Mouse (Mus musculus) intestine, postnatal 0 days (tissue): ENCODE measurements around the gene Uri1. TPM values are rescaled to one million over a fixed set of nuclear protein-coding genes. Genes with fewer than 3 reads are reported as not detected.

Experiments used
- ATAC-seq: fragments of 200-750 bp; cut with Nextera tagmentation; 2 replicates; pipeline ENCODE4 v1.8.0; 2017; ENCODE audit warnings: mild to moderate bottlenecking, moderate TSS enrichment, moderate library complexity
- H3K27ac ChIP-seq: fragments of 300-500 bp; sonication (generic); 2 replicates; pipeline ENCODE4 v1.5.1; 2014; ENCODE audit warnings: mild to moderate bottlenecking, low read depth, low read length, moderate library complexity
- H3K27me3 ChIP-seq: fragments of 300-500 bp; sonication (generic); replicated peaks from 2 replicates; pipeline ENCODE4 v1.6.1; 2014; ENCODE audit warnings: low read length, mixed read lengths; ENCODE audit not compliant: control insufficient read depth, insufficient read depth
- H3K36me3 ChIP-seq: fragments of 300-500 bp; sonication (generic); 2 replicates; pipeline ENCODE4 v1.6.1; 2014; ENCODE audit warnings: mild to moderate bottlenecking, moderate library complexity; ENCODE audit not compliant: control insufficient read depth, insufficient read depth
- H3K4me1 ChIP-seq: fragments of 300-500 bp; sonication (generic); replicated peaks from 2 replicates; pipeline ENCODE4 v1.6.1; 2014; ENCODE audit warnings: antibody characterized with exemption, low read length, mixed read lengths; ENCODE audit not compliant: control insufficient read depth, insufficient read depth
- H3K4me2 ChIP-seq: fragments of 300-500 bp; sonication (generic); replicated peaks from 2 replicates; pipeline ENCODE4 v1.6.1; 2014; ENCODE audit warnings: low read depth, mild to moderate bottlenecking, moderate library complexity
- H3K4me3 ChIP-seq: fragments of 300-500 bp; sonication (generic); 2 replicates; pipeline ENCODE4 v1.5.1; 2014; ENCODE audit warnings: low read depth, low read length
- H3K9ac ChIP-seq: fragments of 300-500 bp; sonication (generic); 2 replicates; pipeline ENCODE4 v1.6.1; 2014; ENCODE audit warnings: mild to moderate bottlenecking, low read depth, low read length
- H3K9me3 ChIP-seq: fragments of 300-500 bp; sonication (generic); 2 replicates; pipeline ENCODE4 v1.6.1; 2016; ENCODE audit warnings: mixed run types; ENCODE audit not compliant: control insufficient read depth
- CTCF ChIP-seq: sonication (generic); IDR thresholded peaks from 2 replicates; pipeline ENCODE4 v1.5.1; 2016; ENCODE audit warnings: low read depth, mild to moderate bottlenecking, control low read depth, antibody characterized with exemption, moderate library complexity
- WGBS: fragments of 180-500 bp; shearing (Covaris S2); extraction: QIAGEN DNeasy Blood & Tissue Kit; methylation state at CpG from one replicate; pipeline ENCODE4 v1.1.7; 2014; 5-methylcytosine and 5-hydroxymethylcytosine counted together
- polyA plus RNA-seq: library from polyadenylated mRNA; unstranded; fragments of >200 nt; fragmentation: Nextera tagmentation; extraction: Ambion mirVana; gene quantifications from 2 replicates; pipeline ENCODE4 v1.2.1, GENCODE M21; 2015

The Uri1 gene
- polyA plus RNA-seq, 1 experiment from 2014 or later: 25.6 TPM

DNA sequence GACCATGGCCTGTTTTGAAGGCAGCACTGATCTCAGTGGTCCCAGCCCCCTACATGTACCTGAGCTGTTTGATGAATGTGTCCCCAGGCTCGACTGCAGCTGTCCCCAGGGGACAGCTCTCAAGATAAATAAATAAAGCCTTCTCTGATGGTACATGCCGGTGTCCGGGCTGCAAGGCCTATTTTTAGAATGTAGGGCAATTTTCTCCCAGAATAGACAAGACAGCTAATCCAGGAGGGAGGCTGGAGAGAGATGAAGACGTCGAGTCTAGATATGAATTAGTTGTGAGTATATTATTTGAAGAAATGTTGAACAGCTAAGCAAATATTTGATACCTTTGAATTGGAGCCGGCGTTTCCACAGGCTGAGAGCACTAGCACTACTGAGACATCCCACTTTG is 35.7 kb upstream of the Uri1 start:
- Histone ChIP-seq H3K36me3 (no peaks in the 10 kb centered on the region), H3K9me3 (no peaks in the 10 kb centered on the region), H3K27me3 (no peaks in the 10 kb centered on the region), H3K4me2 (no peak overlapping the region), H3K27ac (no peak overlapping the region), H3K9ac (no peak overlapping the region), H3K4me3 (no peak overlapping the region), H3K4me1 (no peaks in the 10 kb centered on the region)
- WGBS: 29% methylated on average over 7 of the region's 7 CpGs
- no peak for TF ChIP-seq CTCF
- no peak for ATAC-seq

DNA sequence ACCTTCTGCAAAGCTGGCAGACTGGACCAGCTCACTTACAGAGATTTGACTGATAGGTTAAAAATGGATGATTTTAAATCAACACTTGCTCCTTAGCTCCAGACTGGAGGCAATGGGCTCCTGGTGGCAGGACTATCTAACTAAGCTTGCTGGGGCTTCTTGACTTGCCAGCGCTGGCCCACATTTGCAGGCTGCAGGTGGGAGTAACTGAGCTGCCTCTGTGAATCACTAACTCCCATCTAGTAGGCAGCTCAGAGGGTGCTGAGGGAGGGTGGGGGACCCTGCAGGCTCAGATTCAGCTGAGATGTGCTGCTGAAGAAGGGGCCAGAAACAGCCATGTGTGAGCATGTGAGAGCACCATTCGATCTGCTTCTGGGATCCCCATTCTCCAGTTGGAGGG is 32.6 kb upstream of the Uri1 start:
- no peak for TF ChIP-seq CTCF

DNA sequence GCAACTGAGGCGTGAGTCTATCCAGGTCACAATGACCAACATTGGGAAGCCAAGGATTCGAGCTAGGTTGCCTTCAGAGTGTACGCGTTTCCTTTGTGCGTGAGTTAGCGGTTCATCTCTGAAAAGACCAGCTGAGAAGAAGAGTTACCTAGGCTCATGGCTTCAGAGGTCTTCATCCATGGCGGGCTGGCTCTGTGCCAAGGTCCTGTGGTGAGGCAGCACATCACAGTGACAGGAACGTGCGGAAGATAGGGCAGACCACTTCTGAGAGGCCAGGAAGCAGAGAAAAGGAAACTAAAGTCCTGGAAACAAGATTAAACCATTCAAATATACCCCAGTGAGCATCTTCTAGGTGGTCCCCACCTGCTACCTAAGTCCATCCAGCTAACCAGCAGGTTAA is 30.9 kb upstream of the Uri1 start:
- ATAC-seq: no peak
- no peaks in the 10 kb centered on the region for H3K9me3 ChIP-seq
- TF ChIP-seq CTCF: no peak
- H3K4me1 ChIP-seq: no peaks in the 10 kb centered on the region
- no peak overlapping the region for H3K4me3 ChIP-seq
- 86% methylated on average over 9 of the region's 9 CpGs for WGBS
- H3K27me3 ChIP-seq: no peaks in the 10 kb centered on the region
- no peak overlapping the region for H3K4me2 ChIP-seq
- H3K36me3 ChIP-seq: no peaks in the 10 kb centered on the region
- no peak overlapping the region for H3K9ac ChIP-seq
- no peak overlapping the region for H3K27ac ChIP-seq

More for the DNA sequence above, 32.6 kb upstream of the Uri1 start:
- H3K27me3 ChIP-seq: no peaks in the 10 kb centered on the region
- no peak for ATAC-seq
- no peaks in the 10 kb centered on the region for H3K36me3 ChIP-seq
- H3K9me3 ChIP-seq: no peaks in the 10 kb centered on the region
- H3K4me2 ChIP-seq: no peak overlapping the region
- no peak overlapping the region for H3K27ac ChIP-seq
- no peak overlapping the region for H3K4me3 ChIP-seq
- no peak overlapping the region for H3K9ac ChIP-seq
- 76% methylated on average over 2 of the region's 2 CpGs for WGBS
- H3K4me1 ChIP-seq: no peaks in the 10 kb centered on the region

DNA sequence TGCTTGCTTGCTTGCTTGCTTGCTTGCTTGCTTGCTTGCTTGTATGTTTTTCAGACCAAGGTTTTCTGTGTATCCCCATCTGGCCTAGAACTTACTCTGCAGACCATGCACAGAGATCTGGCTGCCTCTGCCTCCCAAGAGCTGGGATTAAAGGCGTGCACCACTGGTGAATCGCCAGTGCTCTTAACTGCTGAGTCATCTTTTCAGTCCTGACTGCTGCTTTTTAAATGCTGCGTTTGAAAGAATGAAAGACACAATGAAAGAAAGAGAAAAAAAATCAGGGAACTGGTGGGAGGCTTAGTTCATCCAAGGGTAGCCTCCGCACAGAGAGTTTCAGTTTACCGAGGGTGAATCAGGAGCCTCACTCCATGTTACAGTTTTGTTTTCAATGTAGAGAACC is 23.9 kb upstream of the Uri1 start:
- Histone ChIP-seq H3K9ac (no peak overlapping the region), H3K27ac (no peak overlapping the region), H3K4me2 (no peak overlapping the region), H3K9me3 (no peaks in the 10 kb centered on the region), H3K4me1 (no peaks in the 10 kb centered on the region), H3K27me3 (no peaks in the 10 kb centered on the region), H3K36me3 (no peaks in the 10 kb centered on the region), H3K4me3 (no peak overlapping the region)
- WGBS: 71% methylated on average over 5 of the region's 5 CpGs
- no peak for ATAC-seq
- TF ChIP-seq CTCF: no peak

DNA sequence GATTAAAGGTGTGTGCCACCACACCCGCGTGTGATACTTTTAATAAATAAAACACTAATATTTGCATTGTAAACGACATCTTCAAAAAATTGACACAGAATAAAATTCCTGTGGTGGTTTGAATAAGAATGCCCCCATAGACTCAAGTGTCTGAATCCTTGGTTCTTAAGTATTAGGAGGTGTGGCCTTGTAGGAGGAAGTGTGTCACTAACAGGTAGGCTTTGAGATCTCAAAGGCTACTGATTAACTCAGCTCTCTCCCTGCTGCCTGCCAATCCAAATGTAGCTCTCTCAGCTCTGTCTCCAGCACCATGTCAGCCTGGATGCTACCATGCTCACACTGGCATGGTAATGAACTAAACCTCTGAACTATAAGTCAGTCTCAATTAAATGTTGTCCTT is 17.9 kb upstream of the Uri1 start:
- WGBS: 87% methylated on average over 3 of the region's 3 CpGs
- Histone ChIP-seq H3K27me3 (no peaks in the 10 kb centered on the region), H3K9ac (no peak overlapping the region), H3K9me3 (no peaks in the 10 kb centered on the region), H3K36me3 (no peaks in the 10 kb centered on the region), H3K4me1 (no peaks in the 10 kb centered on the region), H3K4me3 (no peak overlapping the region), H3K27ac (no peak overlapping the region), H3K4me2 (no peak overlapping the region)
- no peak for ATAC-seq
- TF ChIP-seq CTCF: no peak

DNA sequence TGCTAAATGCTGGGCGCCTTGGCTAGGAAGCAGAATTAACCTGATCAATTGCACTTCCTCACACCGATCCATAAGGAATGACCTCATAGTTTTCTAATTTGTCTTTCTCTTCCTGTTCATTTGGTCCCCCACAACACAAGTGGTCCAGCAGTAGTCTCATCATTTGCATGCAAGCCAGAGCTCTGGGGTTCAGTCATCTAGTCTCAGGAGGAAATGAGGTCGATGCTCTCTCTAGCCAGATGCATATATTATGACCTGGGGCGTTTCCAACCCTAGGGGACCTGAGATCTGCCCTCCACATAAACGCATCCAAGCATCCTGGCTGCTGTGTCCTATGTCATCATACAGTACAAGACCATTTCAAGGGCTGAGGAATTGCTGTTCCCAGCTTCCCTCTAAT is 14.2 kb upstream of the Uri1 start:
- 78% methylated on average over 5 of the region's 5 CpGs for WGBS
- H3K27ac ChIP-seq: no peak overlapping the region
- no peaks in the 10 kb centered on the region for H3K9me3 ChIP-seq
- no peak overlapping the region for H3K4me2 ChIP-seq
- no peak overlapping the region for H3K4me3 ChIP-seq
- ATAC-seq: no peak
- no peak for TF ChIP-seq CTCF
- H3K36me3 ChIP-seq: no peaks in the 10 kb centered on the region
- H3K9ac ChIP-seq: no peak overlapping the region
- no peaks in the 10 kb centered on the region for H3K27me3 ChIP-seq
- H3K4me1 ChIP-seq: no peaks in the 10 kb centered on the region

DNA sequence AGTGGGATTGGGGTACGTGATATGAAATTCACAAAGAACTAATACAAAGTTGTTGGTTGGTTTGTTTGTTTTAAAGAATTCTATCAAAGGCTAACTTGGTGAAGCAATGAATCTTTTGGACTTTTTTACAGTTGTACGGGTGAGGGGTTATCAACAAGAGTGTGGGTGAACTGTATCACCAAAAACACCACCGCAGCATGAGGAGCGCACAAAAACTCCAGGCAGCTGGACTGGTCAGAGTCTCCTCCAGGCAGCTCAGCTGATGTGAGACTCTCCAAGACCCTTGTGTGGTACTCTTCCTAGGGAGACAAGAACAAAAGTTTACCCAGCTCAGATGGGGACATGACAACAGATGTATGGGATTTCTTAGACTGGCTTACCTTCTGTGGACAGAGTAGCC is 7.8 kb upstream of the Uri1 start:
- no peaks in the 10 kb centered on the region for H3K36me3 ChIP-seq
- WGBS: 56% methylated on average over 4 of the region's 4 CpGs
- H3K27me3 ChIP-seq: no peaks in the 10 kb centered on the region
- no peak overlapping the region for H3K9ac ChIP-seq
- H3K4me2 ChIP-seq: no peak overlapping the region
- no peaks in the 10 kb centered on the region for H3K9me3 ChIP-seq
- H3K4me1 ChIP-seq: no peaks in the 10 kb centered on the region
- no peak for TF ChIP-seq CTCF
- no peak for ATAC-seq
- H3K27ac ChIP-seq: no peak overlapping the region
- H3K4me3 ChIP-seq: no peak overlapping the region
